Mouse (Mus musculus): Measurements from ENCODE around the gene Nelfcd.
A peak's percentile ranks its signal among the peaks of the same experiment; 100 is the strongest.

The Nelfcd gene

GRCm38 (mm10) chr2:174436916-174437696 lies 21.5 kb downstream of the Nelfcd start:
- no peak for DNase-seq (ENCODE audit: low read depth, low spot score)

- DNase-seq (ENCODE audit: low read depth, low spot score) = no peak
Measured at GRCm38 (mm10) chr2:174437697-174437982, 22.0 kb downstream of the Nelfcd start.

- no peak for DNase-seq (ENCODE audit: low read depth, low spot score)
Measured at GRCm38 (mm10) chr2:174438181-174438580, 22.6 kb downstream of the Nelfcd start.

- no peak for DNase-seq (ENCODE audit: low read depth, low spot score)
Measured at GRCm38 (mm10) chr2:174438737-174439449, 23.3 kb downstream of the Nelfcd start, which contains the start of gene Ctsz. TSS of gene Ctsz (minus strand) at chr2:174439039.

- DNase-seq (ENCODE audit: low read depth, low spot score) = no peak
Measured at GRCm38 (mm10) chr2:174439450-174439838, 23.8 kb downstream of the Nelfcd start.

- no peak for DNase-seq (ENCODE audit: low read depth, low spot score)
Measured at GRCm38 (mm10) chr2:174439961-174440360, 24.4 kb downstream of the Nelfcd start.

GRCm38 (mm10) chr2:174441898-174442297 lies 26.3 kb downstream of the Nelfcd start:
- no peak for DNase-seq (ENCODE audit: low read depth, low spot score)

- no peak for DNase-seq (ENCODE audit: low read depth, low spot score)
Measured at GRCm38 (mm10) chr2:174442460-174442859, 26.9 kb downstream of the Nelfcd start.

GRCm38 (mm10) chr2:174443046-174443445 lies 27.4 kb downstream of the Nelfcd start:
- DNase-seq (ENCODE audit: low read depth, low spot score) = no peak

GRCm38 (mm10) chr2:174444359-174444758 lies 28.8 kb downstream of the Nelfcd start:
- DNase-seq (ENCODE audit: low read depth, low spot score) = no peak

- no peak for DNase-seq (ENCODE audit: low read depth, low spot score)
Measured at GRCm38 (mm10) chr2:174445018-174445417, 29.4 kb downstream of the Nelfcd start.

- no peak for DNase-seq (ENCODE audit: low read depth, low spot score)
Measured at GRCm38 (mm10) chr2:174446492-174446891, 30.9 kb downstream of the Nelfcd start.

- DNase-seq (ENCODE audit: low read depth, low spot score) = no peak
Measured at GRCm38 (mm10) chr2:174446905-174447304, 31.3 kb downstream of the Nelfcd start.

GRCm38 (mm10) chr2:174448405-174448804 lies 32.8 kb downstream of the Nelfcd start:
- no peak for DNase-seq (ENCODE audit: low read depth, low spot score)

GRCm38 (mm10) chr2:174450353-174450752 lies 34.7 kb downstream of the Nelfcd start, which contains the start of gene Tubb1:
TSS of gene Tubb1 (plus strand) at chr2:174450695.
- DNase-seq (ENCODE audit: low read depth, low spot score) = no peak

- DNase-seq (ENCODE audit: low read depth, low spot score) = no peak
Measured at GRCm38 (mm10) chr2:174453681-174454080, 38.1 kb downstream of the Nelfcd start.

GRCm38 (mm10) chr2:174459365-174459764 lies 43.8 kb downstream of the Nelfcd start:
- no peak for DNase-seq (ENCODE audit: low read depth, low spot score)

- no peak for DNase-seq (ENCODE audit: low read depth, low spot score)
Measured at GRCm38 (mm10) chr2:174463370-174463769, 47.8 kb downstream of the Nelfcd start.

GRCm38 (mm10) chr2:174463789-174464523 lies 48.4 kb downstream of the Nelfcd start, which contains the start of gene Atp5e:
TSS of gene Atp5e (minus strand) at chr2:174464105.
- peak; percentile 86 for DNase-seq (ENCODE audit: low read depth, low spot score)

- DNase-seq (ENCODE audit: low read depth, low spot score) = no peak
Measured at GRCm38 (mm10) chr2:174470333-174470732, 54.7 kb downstream of the Nelfcd start.

GRCm38 (mm10) chr2:174470786-174471405 lies 55.3 kb downstream of the Nelfcd start:
- DNase-seq (ENCODE audit: low read depth, low spot score) = no peak

- DNase-seq (ENCODE audit: low read depth, low spot score) = no peak
Measured at GRCm38 (mm10) chr2:174472407-174472806, 56.8 kb downstream of the Nelfcd start.
